Mouse (Mus musculus) C2C12 (cell line): Measurements from ENCODE around the gene Faim. TPM values are rescaled to one million over a fixed set of nuclear protein-coding genes. Genes with fewer than 3 reads are reported as not detected.

Source experiments
- H3K27me3 ChIP-seq: one replicate; pipeline ENCODE4 v1.6.1; 2011; ENCODE audit not compliant: control insufficient read depth, insufficient read depth, insufficient read length
- H3K36me3 ChIP-seq: one replicate; pipeline ENCODE4 v1.6.1; 2011; ENCODE audit not compliant: control insufficient read depth, insufficient read depth
- H3K4me3 ChIP-seq: one replicate; pipeline ENCODE4 v1.5.1; 2011; ENCODE audit warnings: mild to moderate bottlenecking, control low read depth; ENCODE audit not compliant: poor library complexity, insufficient read depth, severe bottlenecking
- H3K79me2 ChIP-seq: one replicate; pipeline ENCODE4 v1.6.1; 2011; ENCODE audit not compliant: control insufficient read depth, insufficient read depth
- H3K79me3 ChIP-seq: one replicate; pipeline ENCODE4 v1.6.1; 2011; ENCODE audit warnings: low read depth, control low read depth
- H3ac ChIP-seq: one replicate; pipeline ENCODE3; 2011; ENCODE audit warnings: low read depth; ENCODE audit not compliant: control insufficient read depth, insufficient read length
- CEBPB ChIP-seq: IDR thresholded peaks from one replicate; pipeline ENCODE4 v1.6.1; 2011; ENCODE audit warnings: low read depth, mild to moderate bottlenecking, control low read depth, moderate library complexity
- CTCF ChIP-seq: IDR thresholded peaks from one replicate; pipeline ENCODE4 v1.5.1; 2011; ENCODE audit not compliant: control insufficient read depth, insufficient read depth, insufficient read length
- FOSL1 ChIP-seq: IDR thresholded peaks from one replicate; pipeline ENCODE4 v1.8.0; 2011; ENCODE audit warnings: mild to moderate bottlenecking, low read length; ENCODE audit not compliant: poor library complexity, insufficient read depth, severe bottlenecking
- MAX ChIP-seq: IDR thresholded peaks from one replicate; pipeline ENCODE4 v1.6.1; 2011; ENCODE audit warnings: mild to moderate bottlenecking, control low read depth
- MYOD1 ChIP-seq: IDR thresholded peaks from one replicate; pipeline ENCODE4 v1.6.1; 2011; ENCODE audit warnings: low read depth; ENCODE audit not compliant: control insufficient read depth, insufficient read length
- MYOG ChIP-seq: IDR thresholded peaks from one replicate; pipeline ENCODE4 v1.6.1; 2011; ENCODE audit not compliant: control insufficient read depth, insufficient read length; ENCODE audit errors: extremely low read depth
- USF1 ChIP-seq: IDR thresholded peaks from one replicate; pipeline ENCODE4 v1.6.1; 2011; ENCODE audit warnings: low read depth, mild to moderate bottlenecking, control low read depth, moderate library complexity
- polyA plus RNA-seq: library from polyadenylated mRNA; unstranded; fragments of >200 nt; fragmentation: generic; extraction: Trizol; gene quantifications from one replicate; pipeline ENCODE4 v1.2.1, GENCODE M21; 2012; ENCODE audit warnings: missing spikeins

The Faim gene
- polyA plus RNA-seq, 1 experiment = 22.1 TPM

DNA sequence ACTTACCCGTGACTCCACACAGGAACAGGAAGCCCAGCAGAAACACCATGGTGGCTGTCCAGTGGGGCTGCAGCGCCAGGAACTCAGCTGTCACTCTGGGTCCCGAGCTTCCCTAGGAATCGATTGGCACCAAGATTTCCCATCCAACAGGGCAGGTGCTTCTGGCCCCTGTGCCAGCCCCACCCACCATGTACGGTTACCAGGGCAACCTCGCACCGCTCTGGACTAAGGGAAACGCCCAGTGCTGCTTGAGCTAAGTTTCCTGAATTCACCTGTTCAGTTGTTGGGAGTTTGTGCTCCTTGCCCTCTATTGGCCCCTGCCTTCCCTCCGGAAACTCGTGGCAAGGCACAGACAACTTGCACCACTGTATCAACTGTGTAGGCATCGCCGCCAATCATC is 49.4 kb downstream of the Faim start, which contains the start of gene Gm1123:
Gm1123 (minus strand) TSS at position 141 of the 400 bp plus-strand sequence.
- no peak for TF ChIP-seq FOSL1
- Histone ChIP-seq H3ac (no peak within 1 kb of the TSS), H3K79me2 (no peaks in the 10 kb centered on the region), H3K4me3 (no peak within 1 kb of the TSS), H3K79me3 (no peaks in the 10 kb centered on the region), H3K27me3 (no peaks in the 10 kb centered on the region), H3K36me3 (peaks cover 20% of the 10 kb centered on the region)

DNA sequence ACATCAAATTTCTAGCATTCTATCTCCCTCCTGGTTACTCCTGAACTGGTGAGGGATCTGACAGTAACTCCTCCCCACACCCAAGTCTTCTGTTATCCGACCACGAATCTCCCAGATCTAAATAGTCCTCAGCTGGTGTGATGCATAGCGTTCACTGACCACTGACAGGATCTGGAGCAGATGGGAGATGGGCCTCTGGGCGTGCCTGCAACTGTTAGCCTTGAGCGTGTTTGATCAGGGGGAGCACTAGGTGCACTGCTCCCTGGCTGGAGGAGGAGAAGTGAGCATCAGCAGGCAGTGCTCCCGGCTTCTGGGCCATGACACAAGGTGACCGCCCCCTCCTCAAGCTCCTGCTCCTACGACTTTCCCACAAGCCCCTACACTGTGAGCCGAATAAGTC is 55.8 kb downstream of the Faim start:
- Histone ChIP-seq H3K79me3 (no peaks in the 10 kb centered on the region), H3K4me3 (no peak overlapping the region), H3K27me3 (no peaks in the 10 kb centered on the region), H3K36me3 (peaks cover 56% of the 10 kb centered on the region), H3K79me2 (no peaks in the 10 kb centered on the region), H3ac (no peak overlapping the region)
- no peak for TF ChIP-seq MAX
- no peak for TF ChIP-seq CEBPB
- TF ChIP-seq FOSL1 = no peak
- no peak for TF ChIP-seq CTCF
- no peak for TF ChIP-seq USF1
- no peak for TF ChIP-seq MYOG
- no peak for TF ChIP-seq MYOD1

DNA sequence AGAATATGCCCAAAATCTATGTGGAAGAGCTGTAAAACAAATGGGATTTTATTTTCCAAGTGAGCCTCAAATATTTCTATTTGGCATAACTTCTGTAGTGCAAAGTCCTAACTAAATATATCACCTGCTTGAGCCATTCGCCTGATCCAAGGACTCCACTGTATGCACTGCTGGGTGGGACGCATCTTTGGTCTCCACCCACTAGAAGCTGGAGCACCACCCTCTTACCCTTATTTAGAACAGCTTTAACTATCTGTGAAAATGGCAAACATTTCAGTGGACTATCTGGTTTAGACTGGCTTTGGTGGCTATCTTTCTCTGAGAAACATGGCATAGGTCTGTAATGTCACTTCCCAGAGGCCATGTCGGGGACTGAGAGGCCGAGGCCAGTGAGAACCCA is 56.5 kb downstream of the Faim start:
- Histone ChIP-seq H3K27me3 (no peaks in the 10 kb centered on the region), H3K79me3 (no peaks in the 10 kb centered on the region), H3K36me3 (peaks cover 52% of the 10 kb centered on the region), H3K79me2 (no peaks in the 10 kb centered on the region), H3K4me3 (no peak overlapping the region), H3ac (no peak overlapping the region)
- TF ChIP-seq CTCF (no peak), MAX (no peak), USF1 (no peak), CEBPB (no peak), FOSL1 (no peak), MYOD1 (no peak), MYOG (no peak)

DNA sequence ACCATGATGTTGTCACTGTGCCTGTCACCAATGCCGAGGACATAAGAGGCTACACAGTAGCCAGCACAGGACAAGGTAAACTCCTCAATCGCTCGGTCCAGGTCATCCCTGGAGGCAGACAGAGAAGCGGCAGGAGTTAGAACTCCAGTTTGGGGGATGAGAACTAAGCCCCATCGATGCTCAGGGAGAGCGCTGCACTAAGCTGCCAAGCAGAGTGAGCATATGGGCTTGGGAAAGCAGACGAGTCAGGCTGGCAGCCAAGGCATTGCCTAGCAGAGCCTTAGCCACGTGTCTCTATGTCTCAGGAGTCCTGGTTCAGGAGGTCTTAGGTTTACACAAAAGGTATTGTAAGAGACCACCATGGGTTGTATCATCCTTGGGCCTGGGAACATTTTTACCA is 58.6 kb downstream of the Faim start:
- no peaks in the 10 kb centered on the region for H3K79me2 ChIP-seq
- H3K79me3 ChIP-seq = no peaks in the 10 kb centered on the region
- H3ac ChIP-seq = no peak overlapping the region
- no peaks in the 10 kb centered on the region for H3K27me3 ChIP-seq
- H3K4me3 ChIP-seq = no peak overlapping the region
- TF ChIP-seq CTCF = no peak
- TF ChIP-seq USF1 = no peak
- no peak for TF ChIP-seq MYOG
- TF ChIP-seq MAX = no peak
- no peak for TF ChIP-seq FOSL1
- no peak for TF ChIP-seq CEBPB
- no peak for TF ChIP-seq MYOD1
- H3K36me3 ChIP-seq = peaks cover 45% of the 10 kb centered on the region

DNA sequence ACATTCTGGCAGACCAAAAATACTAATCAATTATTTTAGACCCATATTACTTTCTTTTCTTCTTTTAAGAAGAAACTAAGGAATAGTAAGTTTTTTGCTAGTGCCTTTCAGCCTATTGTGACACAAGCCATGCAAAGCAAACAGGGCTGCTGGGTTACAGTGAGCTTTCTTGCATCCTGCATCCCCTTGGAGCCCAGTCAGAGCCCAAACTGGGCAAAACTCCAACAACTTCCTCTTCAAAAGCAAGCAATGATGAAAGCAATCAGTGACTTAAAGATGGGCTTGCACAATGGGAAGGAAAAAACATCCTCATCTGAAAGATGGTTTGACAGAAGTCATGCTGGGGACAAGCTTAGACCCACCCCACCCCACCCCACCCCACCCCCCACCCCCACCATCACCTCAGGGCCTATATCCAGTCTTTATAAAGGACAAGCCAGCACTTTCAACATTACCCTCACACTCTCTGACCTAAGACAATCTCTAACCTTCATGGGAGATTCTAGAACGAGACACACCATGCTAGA is 62.6 kb downstream of the Faim start:
- Histone ChIP-seq H3K79me3 (no peaks in the 10 kb centered on the region), H3K79me2 (no peaks in the 10 kb centered on the region), H3K4me3 (no peak overlapping the region), H3K27me3 (no peaks in the 10 kb centered on the region), H3ac (no peak overlapping the region), H3K36me3 (peaks cover 40% of the 10 kb centered on the region)
- no peak for TF ChIP-seq MAX
- no peak for TF ChIP-seq CEBPB
- no peak for TF ChIP-seq MYOG
- TF ChIP-seq FOSL1 = no peak
- no peak for TF ChIP-seq MYOD1
- TF ChIP-seq CTCF = no peak

DNA sequence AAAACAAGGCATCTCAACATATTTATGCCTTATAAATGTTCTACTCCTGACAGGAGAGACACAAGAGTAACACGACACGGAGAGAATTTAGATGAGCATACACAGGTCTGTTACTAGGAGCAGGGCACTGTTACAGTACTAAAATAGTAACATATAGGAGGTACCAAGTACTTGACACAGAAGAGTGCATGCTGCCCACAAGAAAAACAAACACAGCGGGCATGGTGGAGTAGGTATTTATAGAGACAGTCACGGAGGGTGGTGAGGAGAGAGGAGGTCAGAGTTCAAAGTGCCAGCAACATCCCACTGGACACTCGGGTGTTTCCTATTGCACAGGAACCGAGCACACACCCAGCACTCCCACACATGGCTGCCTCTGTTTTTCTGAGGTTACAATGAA is 63.6 kb downstream of the Faim start:
- H3K27me3 ChIP-seq = no peaks in the 10 kb centered on the region

More for the DNA sequence above, 63.6 kb downstream of the Faim start:
- Histone ChIP-seq H3ac (no peak overlapping the region), H3K79me2 (no peaks in the 10 kb centered on the region), H3K4me3 (no peak overlapping the region), H3K79me3 (no peaks in the 10 kb centered on the region), H3K36me3 (peaks cover 30% of the 10 kb centered on the region)
- TF ChIP-seq CEBPB (no peak), CTCF (no peak), USF1 (no peak), FOSL1 (no peak), MYOD1 (no peak)

Other genes starting within 250 kb of the Faim start
- gene Prr23a1, start 143.9 kb upstream of the Faim start, polyA plus RNA-seq = not detected
- gene Prr23a2, start 129.9 kb upstream of the Faim start, polyA plus RNA-seq = not detected
- not detected for gene Prr23a3, start 121.6 kb upstream of the Faim start, polyA plus RNA-seq
- not detected for gene 7420426K07Rik, start 83.3 kb upstream of the Faim start, polyA plus RNA-seq
- gene Foxl2, start 31.1 kb upstream of the Faim start, polyA plus RNA-seq = 0.01 TPM
- not detected for gene Gm1123, start 49.3 kb downstream of the Faim start, polyA plus RNA-seq
- 3.4 TPM for gene Pik3cb, start 154.2 kb downstream of the Faim start, polyA plus RNA-seq